Mouse (Mus musculus): ENCODE data around the gene Ncapg.

Gene Ncapg

GRCm38 (mm10) chr5:45706811-45707210 is 37.1 kb downstream of the Ncapg start:
- DNase-seq = no peak

GRCm38 (mm10) chr5:45709653-45710052 is 39.9 kb downstream of the Ncapg start:
- DNase-seq = no peak

GRCm38 (mm10) chr5:45718848-45719488 is 49.2 kb downstream of the Ncapg start:
- DNase-seq = no peak

- no peak for DNase-seq
Measured at GRCm38 (mm10) chr5:45733751-45734150, 64.0 kb downstream of the Ncapg start.

- DNase-seq = no peak
Measured at GRCm38 (mm10) chr5:45737911-45738310, 68.2 kb downstream of the Ncapg start.

Data from kidney, adult 8-10 months (tissue).